Mouse (Mus musculus) layer of hippocampus, postnatal 10 days (tissue): ENCODE measurements at regions not wholly inside any gene's neighbourhood (a gene's known extent, or its start where the extent isn't known, plus 50 kb on each side); places are given as distances from the start of the nearest gene placed in this dataset.
A peak's percentile ranks its signal among the peaks of the same experiment; 100 is the strongest.

Source experiments
- DNase-seq, 2 experiments: peaks; one replicate each; pipeline ENCODE4 v3.0.0; 2021; ENCODE audit warnings: low spot score in 2 of 2

DNA sequence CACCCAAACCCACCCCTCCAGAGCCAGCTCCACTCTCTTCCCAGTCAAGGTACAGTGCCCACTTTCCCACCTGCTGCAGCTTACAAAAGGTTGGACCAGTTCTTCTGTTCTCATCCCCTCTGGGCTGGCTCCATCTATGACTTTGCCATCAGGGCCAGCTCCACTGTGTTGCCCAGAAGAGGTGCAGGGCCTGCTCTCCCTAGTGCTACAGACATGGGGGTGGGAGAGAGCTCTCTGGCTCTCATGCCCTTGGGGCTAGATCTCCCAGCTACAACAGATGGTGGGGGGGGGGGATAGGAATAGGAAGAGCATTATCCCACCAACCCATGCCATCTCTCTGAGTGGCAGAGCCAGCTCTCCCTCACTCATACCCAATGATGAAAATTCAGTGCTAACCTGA lies 219.6 kb upstream of the G2e3 start:
- no peak for DNase-seq

DNA sequence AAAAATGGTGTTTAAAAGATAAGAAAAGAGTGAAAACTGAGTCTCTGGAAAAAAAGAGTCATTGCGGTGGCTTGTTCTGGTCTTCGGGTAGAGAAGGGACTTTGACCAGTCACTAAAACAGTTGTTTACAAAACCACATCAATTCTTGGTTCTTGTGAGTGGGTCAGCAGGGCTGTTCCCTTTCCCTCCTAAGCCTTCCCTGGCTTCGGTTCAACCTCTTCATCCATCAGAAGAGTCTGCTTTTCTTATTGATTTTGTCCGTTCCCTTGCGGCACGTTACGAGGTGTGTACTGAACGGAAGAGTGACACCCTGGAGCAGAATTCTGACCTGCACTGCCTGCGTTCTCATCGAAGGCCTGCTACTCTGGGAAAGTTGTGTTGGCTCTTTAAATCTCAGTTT lies 229.1 kb upstream of the G2e3 start:
- peak; percentile 22 to 27 for DNase-seq

- peak; percentile 92 to 94 for DNase-seq
Measured at GRCm38 (mm10) chr12:51118021-51118694, 229.7 kb upstream of the G2e3 start.

DNA sequence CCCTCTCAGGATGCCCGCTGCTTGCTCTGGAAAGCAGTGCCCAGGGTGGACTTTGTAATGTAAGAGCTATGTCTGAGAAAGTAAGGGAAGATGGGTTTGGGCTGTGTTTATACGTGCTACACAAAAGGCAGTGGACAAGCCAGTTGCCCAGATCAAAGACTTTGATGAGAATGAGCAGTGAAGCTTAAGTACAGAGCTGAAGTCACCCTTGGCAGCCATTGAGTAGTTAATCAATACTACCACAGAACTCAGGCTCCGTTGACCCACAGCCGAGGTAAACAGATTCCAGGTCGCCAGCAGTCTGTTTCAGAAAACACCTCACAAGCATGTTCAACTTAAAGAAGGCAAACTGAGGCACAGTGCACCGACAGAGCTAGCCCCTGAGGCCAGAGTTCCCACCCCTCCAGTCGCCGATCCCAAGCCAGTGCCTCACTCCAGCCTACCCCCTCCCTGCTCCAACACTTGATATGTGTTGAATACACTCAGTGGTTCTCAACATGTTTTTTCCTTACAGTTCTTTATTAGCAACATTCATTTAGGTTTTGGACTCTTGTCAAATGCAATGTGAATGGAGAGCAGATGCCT lies 230.3 kb upstream of the G2e3 start:
- peak; percentile 42 to 49 for DNase-seq

DNA sequence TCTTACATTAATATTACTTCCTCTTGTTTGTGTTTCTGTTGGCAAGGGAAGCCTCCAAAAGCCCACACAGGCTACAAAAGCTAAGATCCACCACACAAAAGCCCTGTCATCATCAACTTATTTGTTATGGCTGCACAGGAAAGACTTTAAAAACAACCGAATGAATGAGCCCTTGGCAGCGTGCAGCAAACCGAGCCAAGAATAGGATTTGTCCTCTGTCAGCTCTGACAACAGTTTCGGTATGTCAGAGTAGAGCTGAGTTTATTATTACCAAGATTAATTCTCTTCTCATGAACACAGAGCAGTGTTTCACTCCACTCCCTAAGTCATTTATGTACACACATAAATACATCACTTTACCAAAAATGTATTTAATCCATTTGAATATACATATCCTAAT lies 236.1 kb upstream of the G2e3 start:
- DNase-seq: no peak

DNA sequence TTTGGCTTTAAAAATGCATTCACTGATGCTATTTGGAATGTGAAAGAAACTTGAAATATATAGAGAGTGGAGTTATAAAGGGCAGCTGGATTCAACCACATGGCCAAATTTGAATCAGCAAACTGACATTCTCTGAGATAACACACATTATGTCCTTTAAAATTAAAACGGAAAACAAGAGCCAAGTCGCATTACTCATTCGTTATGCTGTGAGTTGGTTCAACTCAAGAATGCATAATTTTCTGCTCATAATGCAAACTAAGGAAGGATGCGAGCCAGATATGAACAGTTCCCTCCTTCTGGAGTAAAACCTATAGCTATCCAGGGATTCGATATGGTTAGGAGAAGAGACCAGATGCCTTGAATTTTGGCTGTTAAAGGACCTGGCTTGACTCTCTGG lies 239.8 kb upstream of the G2e3 start:
- no peak for DNase-seq

DNA sequence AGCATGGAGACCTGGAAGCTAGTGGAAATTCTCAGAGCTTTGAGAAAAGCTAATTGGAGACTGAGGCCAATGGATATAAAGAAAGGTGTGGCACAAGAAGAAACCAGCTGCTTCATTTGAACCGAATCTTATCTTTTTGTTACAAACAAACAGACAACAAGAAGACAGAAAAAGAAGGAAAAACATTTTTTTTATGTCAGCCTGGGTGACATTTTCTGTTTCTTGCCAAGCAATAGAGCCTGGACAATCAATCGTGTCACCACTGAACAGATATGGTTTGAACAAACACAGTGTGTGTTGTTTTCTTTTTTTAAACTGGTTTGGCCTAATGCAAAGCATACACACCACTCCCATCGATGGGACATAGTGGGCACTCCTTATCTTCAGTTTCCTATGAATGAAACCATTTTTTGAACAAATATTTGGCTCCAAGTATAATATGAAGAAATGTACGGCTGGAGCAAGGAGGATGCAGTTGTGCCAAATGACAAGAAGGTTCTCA lies 244.3 kb upstream of the G2e3 start:
- no peak for DNase-seq

DNA sequence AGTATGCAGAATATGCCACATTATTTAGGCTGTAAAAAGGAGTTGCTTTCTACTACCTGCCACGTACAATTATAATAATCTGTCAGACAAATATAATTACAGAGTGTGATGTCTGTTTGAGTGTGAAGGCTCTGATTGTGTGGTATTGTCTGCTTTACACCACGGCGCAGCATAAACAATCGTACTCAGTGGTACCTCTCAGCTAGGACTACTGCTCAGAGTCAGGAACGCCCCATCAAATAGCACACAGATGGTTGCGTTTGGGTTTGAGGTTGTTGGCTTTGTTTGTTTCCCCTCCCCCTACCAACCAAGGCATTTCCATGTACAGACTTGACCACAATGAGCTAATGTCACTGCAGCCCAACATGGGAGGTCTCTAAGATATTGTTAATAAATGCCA lies 246.2 kb upstream of the G2e3 start:
- DNase-seq: no peak

GRCm38 (mm10) chr12:51100868-51101267 lies 247.0 kb upstream of the G2e3 start:
- no peak for DNase-seq

- DNase-seq: no peak
Measured at GRCm38 (mm10) chr12:51095974-51096373, 251.9 kb upstream of the G2e3 start.

DNA sequence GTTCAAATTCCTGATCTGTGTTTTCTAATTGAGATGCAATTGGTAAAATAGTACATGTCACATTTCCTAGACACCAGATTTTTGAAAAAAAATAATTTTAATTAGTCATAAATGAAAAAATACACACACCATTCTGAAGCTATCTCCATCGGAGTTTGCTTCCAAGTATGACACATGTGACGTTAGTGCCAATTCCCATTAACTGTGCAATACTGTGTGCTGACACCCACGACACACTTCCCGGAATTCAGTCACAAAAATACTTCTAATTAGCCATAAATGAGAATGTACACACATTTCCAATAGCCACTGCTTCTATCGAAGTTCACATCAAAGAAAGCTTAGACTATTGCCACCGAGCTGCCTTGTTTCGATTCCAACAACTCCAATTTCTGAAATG lies 258.5 kb upstream of the G2e3 start:
- DNase-seq: no peak

DNA sequence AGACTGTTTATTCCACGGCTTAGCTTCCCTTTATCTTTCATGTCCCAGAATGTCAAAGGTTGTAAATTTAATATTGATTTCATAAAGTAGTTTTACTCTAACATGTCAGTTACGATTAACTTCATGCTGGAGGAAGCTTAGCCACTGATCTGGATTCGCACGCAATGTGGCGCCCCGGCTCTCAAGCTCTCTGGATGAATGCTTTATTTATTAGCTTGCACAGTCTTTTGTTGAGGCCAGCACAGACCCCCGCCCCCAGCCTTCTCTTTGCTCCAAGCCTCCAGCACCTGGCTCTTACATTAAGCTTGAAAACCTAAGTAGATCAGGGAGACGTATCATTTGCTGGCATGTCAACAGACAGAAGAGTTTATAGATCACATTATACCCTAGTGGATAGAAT lies 266.1 kb upstream of the G2e3 start:
- no peak for DNase-seq

DNA sequence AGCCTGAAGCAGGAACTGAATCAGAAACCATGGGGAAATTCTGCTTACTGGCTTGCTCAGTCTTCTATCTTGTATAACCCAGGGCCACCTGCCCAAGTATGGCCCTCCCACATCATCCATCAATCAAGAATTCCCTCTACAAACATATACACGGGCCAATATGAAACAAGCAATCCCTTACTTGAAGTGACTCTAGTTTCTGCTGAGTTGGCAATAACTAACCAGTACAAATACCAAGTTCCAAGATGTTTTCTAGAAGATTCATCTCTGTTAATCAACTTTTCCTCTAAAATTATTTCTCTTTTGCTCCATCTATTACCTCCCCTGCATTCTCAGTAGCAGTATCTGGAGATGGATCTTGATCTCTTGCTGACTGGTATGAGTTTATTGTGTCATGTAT lies 274.4 kb upstream of the G2e3 start:
- DNase-seq: no peak

DNA sequence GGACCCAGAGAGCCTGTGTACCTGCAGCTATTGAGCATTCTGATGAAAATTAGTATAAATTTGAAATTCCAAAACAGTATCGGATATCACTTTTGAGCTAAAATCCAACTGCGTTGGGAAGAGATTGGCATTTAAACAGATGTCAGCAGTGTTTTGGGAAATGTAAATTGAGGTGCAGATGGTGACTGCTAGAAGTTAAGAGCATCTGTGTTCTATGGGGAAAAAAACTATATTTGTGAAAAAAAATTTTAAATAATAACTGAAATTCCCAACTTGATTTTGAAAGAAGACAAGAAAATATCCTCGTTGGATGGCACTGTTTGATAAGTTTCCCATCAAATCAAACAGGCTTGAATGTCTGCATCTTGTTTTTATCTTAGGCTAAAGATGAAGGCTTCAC lies 286.9 kb upstream of the G2e3 start:
- DNase-seq: no peak

- DNase-seq: peak; percentile 28 to 39
Measured at GRCm38 (mm10) chr12:51058569-51058968, 289.3 kb upstream of the G2e3 start.

GRCm38 (mm10) chr12:51058104-51058503 lies 289.8 kb upstream of the G2e3 start:
- no peak for DNase-seq

GRCm38 (mm10) chr12:51047116-51047515 lies 300.7 kb upstream of the G2e3 start:
- no peak for DNase-seq

- no peak for DNase-seq
Measured at GRCm38 (mm10) chr12:51045437-51045836, 302.4 kb upstream of the G2e3 start.

- DNase-seq: no peak
Measured at GRCm38 (mm10) chr12:51045020-51045419, 302.8 kb upstream of the G2e3 start.

DNA sequence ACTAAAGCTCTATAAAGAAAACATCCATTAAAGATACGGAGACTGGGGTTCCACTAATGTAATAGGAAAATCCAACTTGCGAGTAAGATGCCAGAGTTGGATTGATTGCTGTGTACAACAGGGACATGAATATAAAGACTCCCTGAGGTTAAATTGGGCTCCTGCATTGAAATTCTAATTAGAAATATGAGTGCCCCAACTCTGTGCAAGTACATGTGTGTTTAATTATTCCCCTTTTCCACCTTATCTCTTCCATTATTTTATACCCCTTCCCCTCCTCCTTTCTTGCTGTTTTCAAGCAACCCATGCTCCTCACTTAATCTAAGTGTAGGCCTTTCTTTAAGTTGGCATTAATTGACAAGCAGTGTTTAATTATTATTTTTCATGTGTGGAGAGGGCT lies 315.7 kb upstream of the G2e3 start:
- no peak for DNase-seq

- no peak for DNase-seq
Measured at GRCm38 (mm10) chr12:51028601-51029174, 319.2 kb upstream of the G2e3 start.

GRCm38 (mm10) chr12:51026046-51026445 lies 321.8 kb upstream of the G2e3 start:
- peak in 1 of 2 experiments; percentile 21 for DNase-seq

DNA sequence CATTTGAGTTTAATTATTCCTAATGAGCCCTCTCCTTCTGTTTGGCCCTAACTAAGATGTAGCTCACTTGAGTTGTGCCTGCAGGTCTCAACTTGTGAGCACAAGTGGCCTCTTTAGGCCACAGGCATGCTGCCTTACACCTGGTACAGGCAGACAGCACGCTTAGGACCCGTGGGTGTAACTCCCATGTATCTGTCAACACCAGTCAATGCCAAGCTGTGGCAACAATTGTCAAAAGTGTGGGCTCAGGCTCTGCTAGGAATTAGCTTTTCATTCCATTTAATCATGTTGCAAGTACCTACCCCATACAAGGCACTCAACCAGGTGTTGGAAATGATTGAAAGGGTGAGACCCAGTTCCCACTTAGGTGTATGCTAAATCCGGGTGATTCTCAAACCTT lies 322.3 kb upstream of the G2e3 start:
- peak; percentile 33 to 45 for DNase-seq
